Mouse (Mus musculus) megakaryocyte-erythroid progenitor cell, adult 5 weeks (primary cell): ENCODE results near the gene Creg1. TPM values are rescaled to one million over a fixed set of nuclear protein-coding genes. Genes with fewer than 3 reads are reported as not detected.

ENCODE experiments used
- polyA plus RNA-seq: library from polyadenylated mRNA; stranded (reverse); fragments of >175 nt; gene quantifications from 2 replicates; pipeline ENCODE4 v1.2.3, GENCODE M21; 2012

Creg1 gene
- 122 and 140 TPM in 2 replicates for polyA plus RNA-seq

DNA sequence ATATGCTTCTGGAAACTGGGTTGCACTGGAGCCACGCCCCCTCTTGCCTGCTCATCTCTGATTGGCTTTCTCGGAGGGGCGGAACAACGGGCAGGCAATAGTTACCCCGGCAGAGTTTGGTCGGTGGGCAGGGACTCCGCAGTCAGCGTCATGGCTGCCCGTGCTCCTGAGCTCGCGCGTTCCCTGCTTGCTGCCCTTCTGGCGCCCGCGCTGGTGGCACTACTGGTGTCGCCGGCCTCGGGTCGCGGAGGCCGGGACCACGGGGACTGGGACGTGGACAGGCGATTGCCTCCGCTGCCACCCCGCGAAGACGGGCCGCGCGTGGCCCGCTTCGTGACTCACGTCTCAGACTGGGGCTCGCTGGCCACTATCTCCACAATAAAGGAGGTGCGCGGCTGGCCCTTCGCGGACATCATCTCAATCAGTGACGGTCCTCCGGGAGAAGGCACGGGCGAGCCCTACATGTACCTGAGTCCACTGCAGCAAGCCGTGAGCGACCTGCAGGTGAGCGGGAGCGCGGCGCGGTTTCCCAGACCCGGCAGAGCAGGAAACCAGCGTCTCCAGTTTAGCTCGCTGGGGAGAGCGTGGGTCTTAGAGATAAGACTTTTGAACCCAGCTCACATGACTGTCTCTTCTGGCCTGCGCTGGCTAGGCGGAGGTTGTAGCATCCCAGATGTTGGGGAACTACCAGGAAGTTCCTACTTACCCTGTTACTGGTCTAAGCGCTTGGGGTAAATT is at the start of gene Creg1:
Gene Creg1 (plus strand): TSS at position 112 of the 738 bp plus-strand sequence.

DNA sequence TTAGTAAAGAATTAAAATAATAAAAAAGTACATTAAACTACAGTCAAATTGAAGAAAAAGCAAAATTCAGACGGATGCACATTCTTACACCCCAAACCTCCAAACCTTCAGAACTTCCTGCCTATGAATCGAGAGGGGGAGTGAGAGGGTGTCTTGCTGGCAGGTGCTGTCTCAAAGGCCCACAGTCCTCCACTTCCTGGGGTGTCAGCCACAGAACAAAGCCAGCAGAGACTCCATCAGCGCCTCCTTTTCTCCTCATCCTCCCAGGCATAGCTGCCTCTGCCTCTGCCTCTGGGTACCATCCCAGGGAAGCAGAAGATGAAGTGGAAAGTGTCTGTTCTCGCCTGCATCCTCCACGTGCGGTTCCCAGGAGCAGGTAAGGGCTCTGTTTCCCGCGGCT is 25.0 kb downstream of the Creg1 start, which contains the start of gene Cd247:
Gene Cd247 (plus strand): TSS at position 171 of the 400 bp plus-strand sequence.

Other genes starting within 250 kb of the Creg1 start
- 0.87 and 1.3 TPM in 2 replicates for gene Mpzl1, start 129.2 kb upstream of the Creg1 start, polyA plus RNA-seq
- 113 and 117 TPM in 2 replicates for gene Rcsd1, start 54.0 kb upstream of the Creg1 start, polyA plus RNA-seq
- gene Cd247, start 24.9 kb downstream of the Creg1 start, polyA plus RNA-seq: 2.1 and 2.4 TPM in 2 replicates
- 6.6 and 7.8 TPM in 2 replicates for gene Pou2f1, start 238.9 kb downstream of the Creg1 start, polyA plus RNA-seq